Mouse (Mus musculus): ENCODE measurements around the gene Olfr1045. TPM values are rescaled to one million over a fixed set of nuclear protein-coding genes. Genes with fewer than 3 reads are reported as not detected.
"Not testable (repeated sequence)": the region's sequence is repeated elsewhere in the genome, so short reads cannot be mapped to it uniquely, and the experiment has no call there.

Olfr1045 gene
- not detected in 2 replicates for polyA plus RNA-seq (2015; fragmentation: Nextera tagmentation; extraction: Ambion mirVana)

DNA sequence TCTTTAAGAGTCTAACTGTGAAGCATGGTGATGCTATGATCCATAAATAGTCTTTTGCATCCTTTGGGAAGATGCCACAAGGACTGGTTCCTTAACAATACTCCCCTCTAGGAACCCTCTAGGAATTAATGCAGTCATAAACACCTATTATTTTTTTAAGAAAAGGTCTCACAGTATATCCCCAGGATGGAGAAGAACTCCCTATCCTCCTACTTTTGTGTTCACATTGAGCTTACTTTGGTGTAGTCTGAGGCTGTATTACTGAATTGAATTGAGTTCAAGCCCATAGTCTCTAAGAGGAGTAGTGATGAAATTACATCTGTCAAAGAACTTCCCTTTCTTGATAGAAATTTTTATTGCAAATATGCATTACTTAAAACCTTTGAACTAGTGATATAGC, at the start of gene Olfr1045:
Olfr1045 (minus strand) TSS at position 101 of the 400 bp plus-strand sequence.
- no peak for ATAC-seq (replicated peaks)

GRCm38 (mm10) chr2:86240189-86240588, 37.4 kb upstream of the Olfr1045 start, which contains the start of gene Olfr1048:
Olfr1048 (minus strand) TSS chr2:86240289.
- Histone ChIP-seq H3K4me1 (no peaks in the 10 kb centered on the region), H3K9ac (replicated peaks) (no peak within 1 kb of the TSS), H3K4me3 (no peak within 1 kb of the TSS), H3K9me3 (no peaks in the 10 kb centered on the region), H3K27me3 (no peaks in the 10 kb centered on the region), H3K27ac (replicated peaks) (no peak within 1 kb of the TSS), H3K36me3 (no peaks in the 10 kb centered on the region), H3K4me2 (replicated peaks) (no peak within 1 kb of the TSS)
- ATAC-seq (replicated peaks): no peak

More for the DNA sequence above, at the start of gene Olfr1045:
- Histone ChIP-seq H3K27me3 (no peaks in the 10 kb centered on the region), H3K27ac (replicated peaks) (no peak within 1 kb of the TSS), H3K4me3 (no peak within 1 kb of the TSS), H3K36me3 (no peaks in the 10 kb centered on the region), H3K9ac (replicated peaks) (no peak within 1 kb of the TSS), H3K9me3 (no peaks in the 10 kb centered on the region), H3K4me1 (no peaks in the 10 kb centered on the region), H3K4me2 (replicated peaks) (no peak within 1 kb of the TSS)

DNA sequence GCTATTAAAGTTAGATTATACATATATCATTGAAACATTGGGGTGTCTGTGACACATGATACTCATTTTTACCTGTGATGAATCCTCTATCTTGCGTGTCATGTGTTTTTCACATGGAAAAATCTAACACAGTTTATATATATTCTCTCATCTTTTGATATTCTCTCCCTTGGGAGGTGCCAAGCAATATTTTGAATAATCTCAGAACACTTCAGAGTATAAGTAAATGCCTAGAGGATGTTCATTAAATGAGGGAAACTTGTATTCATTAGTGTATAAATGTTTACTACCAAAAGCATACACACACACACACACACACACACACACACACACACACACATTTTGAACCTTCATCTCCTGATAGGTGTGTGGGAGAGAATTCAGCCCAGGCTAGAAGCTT, 28.5 kb upstream of the Olfr1045 start, which contains the start of gene Olfr1047:
Olfr1047 (minus strand) TSS at position 101 of the 400 bp plus-strand sequence.
- no peaks in the 10 kb centered on the region for H3K4me1 ChIP-seq
- WGBS: 95% methylated on average over 1 of the region's 1 CpGs
- H3K9me3 ChIP-seq: no peaks in the 10 kb centered on the region

DNA sequence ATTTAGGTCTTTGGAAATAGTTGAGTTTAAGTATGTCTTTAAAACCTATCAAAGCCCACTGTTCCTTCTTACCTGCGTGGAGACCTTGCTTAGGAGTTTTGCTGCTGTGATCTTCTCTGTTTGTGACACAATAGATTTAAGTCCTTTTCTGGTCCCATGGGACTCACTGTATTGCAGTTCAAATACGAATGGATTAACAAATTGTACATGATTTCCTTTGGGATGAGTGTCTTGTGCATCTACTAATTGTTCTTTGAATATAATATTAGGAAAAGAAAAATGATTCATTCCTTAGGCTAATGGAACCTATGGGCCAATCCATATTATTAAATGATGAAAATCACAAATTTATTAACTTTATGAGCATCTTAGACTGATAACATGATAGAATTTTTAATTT, 16.4 kb upstream of the Olfr1045 start, which contains the start of gene Olfr1046:
Olfr1046 (minus strand) TSS at position 101 of the 400 bp plus-strand sequence.
- 71% methylated on average over 2 of the region's 2 CpGs for WGBS
- H3K4me1 ChIP-seq: no peaks in the 10 kb centered on the region
- no peaks in the 10 kb centered on the region for H3K27me3 ChIP-seq
- H3K27ac ChIP-seq (replicated peaks): no peak within 1 kb of the TSS
- ATAC-seq (replicated peaks): no peak
- H3K36me3 ChIP-seq: no peaks in the 10 kb centered on the region
- H3K4me3 ChIP-seq: no peak within 1 kb of the TSS
- H3K9ac ChIP-seq (replicated peaks): no peak within 1 kb of the TSS
- H3K4me2 ChIP-seq (replicated peaks): no peak within 1 kb of the TSS
- no peaks in the 10 kb centered on the region for H3K9me3 ChIP-seq

More for the DNA sequence above, 28.5 kb upstream of the Olfr1045 start, which contains the start of gene Olfr1047:
- no peak within 1 kb of the TSS for H3K4me3 ChIP-seq
- H3K36me3 ChIP-seq: no peaks in the 10 kb centered on the region
- ATAC-seq (replicated peaks): no peak
- H3K4me2 ChIP-seq (replicated peaks): no peak within 1 kb of the TSS
- H3K9ac ChIP-seq (replicated peaks): no peak within 1 kb of the TSS
- no peak within 1 kb of the TSS for H3K27ac ChIP-seq (replicated peaks)
- no peaks in the 10 kb centered on the region for H3K27me3 ChIP-seq

GRCm38 (mm10) chr2:86195863-86196262, 6.9 kb downstream of the Olfr1045 start:
- H3K4me2 ChIP-seq (replicated peaks): no peak overlapping the region
- no peak for ATAC-seq (replicated peaks)
- no peaks in the 10 kb centered on the region for H3K36me3 ChIP-seq
- no peaks in the 10 kb centered on the region for H3K9me3 ChIP-seq
- H3K27ac ChIP-seq (replicated peaks): no peak overlapping the region
- H3K4me3 ChIP-seq: no peak overlapping the region
- no peaks in the 10 kb centered on the region for H3K27me3 ChIP-seq
- no peaks in the 10 kb centered on the region for H3K4me1 ChIP-seq
- WGBS: 54% methylated on average over 1 of the region's 1 CpGs
- no peak overlapping the region for H3K9ac ChIP-seq (replicated peaks)

DNA sequence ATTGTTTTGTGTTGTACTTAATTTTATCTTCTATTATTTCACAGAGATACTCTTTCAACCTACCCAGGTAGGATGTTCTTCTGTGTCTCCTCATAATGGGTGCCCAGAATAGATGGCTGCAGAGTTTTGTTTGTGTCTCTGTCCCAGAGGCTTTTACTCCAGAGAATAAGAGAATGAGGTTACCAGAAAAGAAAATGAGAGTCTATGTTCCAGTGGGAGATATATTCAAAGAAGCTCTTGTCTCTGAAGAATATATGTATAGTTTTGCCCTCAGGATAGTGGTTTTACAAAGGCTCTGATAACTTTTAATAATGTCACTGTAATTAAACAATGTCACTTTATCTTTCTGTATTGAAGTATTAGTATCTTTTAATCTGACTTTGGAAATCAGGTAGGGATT, 17.2 kb downstream of the Olfr1045 start, which contains the start of gene Olfr52:
Olfr52 (minus strand) TSS at position 101 of the 400 bp plus-strand sequence.
- Histone ChIP-seq H3K4me3 (no peak within 1 kb of the TSS), H3K4me2 (replicated peaks) (no peak within 1 kb of the TSS), H3K27ac (replicated peaks) (no peak within 1 kb of the TSS), H3K9ac (replicated peaks) (no peak within 1 kb of the TSS), H3K36me3 (no peaks in the 10 kb centered on the region), H3K9me3 (no peaks in the 10 kb centered on the region), H3K4me1 (no peaks in the 10 kb centered on the region), H3K27me3 (no peaks in the 10 kb centered on the region)
- ATAC-seq (replicated peaks): no peak

DNA sequence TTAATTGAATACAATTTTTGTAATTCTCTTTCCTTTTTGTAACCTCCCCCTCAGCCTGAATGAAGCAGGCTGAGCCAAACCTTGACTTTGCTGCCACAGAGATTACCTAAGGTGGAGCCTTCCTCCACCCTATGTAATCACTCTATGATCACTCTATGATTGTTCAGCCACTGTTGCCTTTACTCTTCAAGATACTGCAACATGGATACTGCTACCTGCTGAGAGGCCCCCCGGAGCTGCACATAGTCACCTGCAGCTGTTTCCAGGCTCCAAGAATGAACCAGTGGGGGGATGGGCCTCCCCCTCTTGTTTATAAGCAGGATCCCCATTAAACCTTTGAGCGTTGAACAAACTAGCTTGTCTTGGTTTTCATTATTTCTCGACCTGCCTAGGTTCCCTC, 22.9 kb downstream of the Olfr1045 start:
- Histone ChIP-seq H3K27me3 (no peaks in the 10 kb centered on the region), H3K4me1 (no peaks in the 10 kb centered on the region), H3K4me2 (replicated peaks) (no peak overlapping the region), H3K27ac (replicated peaks) (no peak overlapping the region), H3K36me3 (no peaks in the 10 kb centered on the region), H3K9me3 (no peaks in the 10 kb centered on the region), H3K4me3 (no peak overlapping the region), H3K9ac (replicated peaks) (no peak overlapping the region)
- WGBS: 80% methylated on average over 3 of the region's 3 CpGs
- no peak for ATAC-seq (replicated peaks)

- Histone ChIP-seq H3K9me3 (no peaks in the 10 kb centered on the region), H3K4me3 (no peak within 1 kb of the TSS), H3K4me1 (no peaks in the 10 kb centered on the region), H3K27ac (replicated peaks) (no peak within 1 kb of the TSS), H3K27me3 (no peaks in the 10 kb centered on the region), H3K4me2 (replicated peaks) (no peak within 1 kb of the TSS), H3K36me3 (no peaks in the 10 kb centered on the region), H3K9ac (replicated peaks) (no peak within 1 kb of the TSS)
- no peak for ATAC-seq (replicated peaks)
Observed at GRCm38 (mm10) chr2:86177720-86178119, 25.1 kb downstream of the Olfr1045 start, which contains the start of gene Olfr1044. Olfr1044 (minus strand) TSS chr2:86177820.

DNA sequence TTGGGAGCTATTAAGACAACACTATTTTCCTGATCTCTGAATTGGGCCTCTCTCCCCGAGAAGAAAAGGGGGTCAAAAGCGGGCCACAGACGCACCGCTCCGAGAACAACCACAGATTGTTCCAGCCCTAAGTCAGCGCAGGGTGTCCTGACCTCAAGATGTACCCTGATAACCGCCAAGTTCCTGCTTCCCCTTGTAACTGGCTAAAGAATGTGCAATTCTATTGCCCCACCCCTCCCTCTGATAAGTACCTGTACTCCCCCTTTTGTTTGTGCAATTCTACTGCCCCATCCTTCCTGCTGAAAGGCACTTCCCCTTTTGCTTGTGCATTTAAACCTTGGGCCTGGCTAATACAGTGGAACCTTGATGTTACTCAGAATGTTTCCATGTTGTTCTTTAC, 27.4 kb downstream of the Olfr1045 start:
- H3K4me2 ChIP-seq (replicated peaks); H3K4me3 ChIP-seq; H3K36me3 ChIP-seq; H3K9ac ChIP-seq (replicated peaks); ATAC-seq (replicated peaks); H3K9me3 ChIP-seq; H3K27me3 ChIP-seq; H3K27ac ChIP-seq (replicated peaks); H3K4me1 ChIP-seq: not testable (repeated sequence)
- WGBS: 88% methylated on average over 7 of the region's 7 CpGs

DNA sequence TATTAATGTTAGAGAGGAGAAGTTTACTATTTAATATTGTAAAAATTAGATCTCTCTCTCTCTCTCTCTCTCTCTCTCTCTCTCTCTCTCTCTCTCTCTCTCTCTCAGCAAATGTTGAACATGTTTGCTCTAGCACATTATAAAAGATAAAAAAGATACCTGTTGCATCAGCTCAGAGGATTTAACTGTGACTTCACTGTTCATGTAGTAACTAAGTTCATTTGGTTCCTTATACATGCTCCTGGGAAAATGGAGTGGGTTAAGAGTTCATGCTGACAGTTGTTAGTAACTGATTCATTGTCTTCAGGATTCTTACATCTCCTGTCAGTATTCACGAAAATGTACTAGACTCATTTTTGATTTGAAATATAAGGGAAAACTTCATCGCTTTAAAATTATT, 35.4 kb downstream of the Olfr1045 start, which contains the start of gene Olfr1043:
Olfr1043 (minus strand) TSS at position 101 of the 400 bp plus-strand sequence.
- H3K4me3 ChIP-seq: no peak within 1 kb of the TSS
- no peak within 1 kb of the TSS for H3K4me2 ChIP-seq (replicated peaks)
- WGBS: 90% methylated on average over 2 of the region's 2 CpGs
- no peak within 1 kb of the TSS for H3K9ac ChIP-seq (replicated peaks)
- no peaks in the 10 kb centered on the region for H3K9me3 ChIP-seq
- no peaks in the 10 kb centered on the region for H3K27me3 ChIP-seq
- H3K4me1 ChIP-seq: no peaks in the 10 kb centered on the region
- no peak within 1 kb of the TSS for H3K27ac ChIP-seq (replicated peaks)
- ATAC-seq (replicated peaks): no peak
- H3K36me3 ChIP-seq: no peaks in the 10 kb centered on the region

GRCm38 (mm10) chr2:86161738-86162137, 41.1 kb downstream of the Olfr1045 start, which contains the start of gene Olfr1042:
Olfr1042 (minus strand) TSS chr2:86161838.
- Histone ChIP-seq H3K9me3 (no peaks in the 10 kb centered on the region), H3K4me1 (no peaks in the 10 kb centered on the region), H3K27ac (replicated peaks) (no peak within 1 kb of the TSS), H3K4me3 (no peak within 1 kb of the TSS), H3K36me3 (no peaks in the 10 kb centered on the region), H3K9ac (replicated peaks) (no peak within 1 kb of the TSS), H3K4me2 (replicated peaks) (no peak within 1 kb of the TSS), H3K27me3 (no peaks in the 10 kb centered on the region)
- ATAC-seq (replicated peaks): no peak
- 83% methylated on average over 2 of the region's 2 CpGs for WGBS

GRCm38 (mm10) chr2:86146632-86147031, 56.2 kb downstream of the Olfr1045 start, which contains the start of gene Olfr1040:
Olfr1040 (minus strand) TSS chr2:86146732.
- no peaks in the 10 kb centered on the region for H3K27me3 ChIP-seq
- H3K4me2 ChIP-seq (replicated peaks): no peak within 1 kb of the TSS
- H3K36me3 ChIP-seq: no peaks in the 10 kb centered on the region
- no peak within 1 kb of the TSS for H3K9ac ChIP-seq (replicated peaks)
- no peak within 1 kb of the TSS for H3K27ac ChIP-seq (replicated peaks)
- no peak within 1 kb of the TSS for H3K4me3 ChIP-seq
- no peak for ATAC-seq (replicated peaks)
- no peaks in the 10 kb centered on the region for H3K9me3 ChIP-seq
- WGBS: 89% methylated on average over 1 of the region's 1 CpGs
- no peaks in the 10 kb centered on the region for H3K4me1 ChIP-seq
